Mouse (Mus musculus) kidney, postnatal 0 days (tissue): ENCODE measurements at regions not wholly inside any gene's neighbourhood (a gene's known extent, or its start where the extent isn't known, plus 50 kb on each side); places are given as distances from the start of the nearest gene placed in this dataset.
A peak's percentile ranks its signal among the peaks of the same experiment; 100 is the strongest.
"Not testable (repeated sequence)": the region's sequence is repeated elsewhere in the genome, so short reads cannot be mapped to it uniquely, and the experiment has no call there.

Experiments used
- ATAC-seq: fragments of 200-750 bp; cut with Nextera tagmentation; replicated peaks from 2 replicates; pipeline ENCODE4 v1.8.0; 2017; ENCODE audit warnings: low read depth, moderate number of reproducible peaks, moderate TSS enrichment, moderate library complexity; ENCODE audit not compliant: low FRiP score
- DNase-seq: peaks from one replicate; pipeline ENCODE4 v3.0.0-alpha.2; 2016; ENCODE audit warnings: low spot score
- H3K27ac ChIP-seq: fragments of 300-500 bp; sonication (generic); 2 replicates; pipeline ENCODE4 v1.5.1; 2014; ENCODE audit warnings: mild to moderate bottlenecking
- H3K27me3 ChIP-seq: fragments of 300-500 bp; sonication (generic); 2 replicates; pipeline ENCODE4 v1.6.1; 2014; ENCODE audit warnings: low read length, mixed read lengths; ENCODE audit not compliant: insufficient read depth
- H3K36me3 ChIP-seq: fragments of 300-500 bp; sonication (generic); 2 replicates; pipeline ENCODE4 v1.6.1; 2014; ENCODE audit warnings: low read length, mixed read lengths; ENCODE audit not compliant: insufficient read depth
- H3K4me1 ChIP-seq: fragments of 300-500 bp; sonication (generic); replicated peaks from 2 replicates; pipeline ENCODE4 v1.6.1; 2014; ENCODE audit warnings: antibody characterized with exemption, low read length, mixed read lengths; ENCODE audit not compliant: insufficient read depth
- H3K4me2 ChIP-seq: fragments of 300-500 bp; sonication (generic); 2 replicates; pipeline ENCODE4 v1.6.1; 2014; ENCODE audit warnings: mild to moderate bottlenecking, low read length, moderate library complexity, mixed read lengths
- H3K4me3 ChIP-seq: fragments of 300-500 bp; sonication (generic); replicated peaks from 2 replicates; pipeline ENCODE4 v1.5.1; 2014; ENCODE audit warnings: low read depth, low read length
- H3K9ac ChIP-seq: fragments of 300-500 bp; sonication (generic); 2 replicates; pipeline ENCODE4 v1.6.1; 2014; ENCODE audit warnings: low read depth, low read length
- H3K9me3 ChIP-seq: fragments of 300-500 bp; sonication (generic); replicated peaks from 2 replicates; pipeline ENCODE4 v1.6.1; 2016; ENCODE audit warnings: low read length, inconsistent platforms, mixed read lengths
- CTCF ChIP-seq: IDR thresholded peaks from 2 replicates; pipeline ENCODE4 v1.5.1; 2016; ENCODE audit warnings: antibody characterized with exemption, low read depth, mild to moderate bottlenecking, moderate library complexity
- WGBS: fragments of 180-500 bp; shearing (Covaris S2); extraction: QIAGEN DNeasy Blood & Tissue Kit; methylation state at CpG from one replicate; pipeline ENCODE4 v1.1.7; 2014; 5-methylcytosine and 5-hydroxymethylcytosine counted together

GRCm38 (mm10) chr13:19236340-19236739, 159.3 kb downstream of the Stard3nl start:
- peak; percentile 61 for TF ChIP-seq CTCF
- H3K9me3 ChIP-seq: no peaks in the 10 kb centered on the region
- no peak overlapping the region for H3K27ac ChIP-seq
- no peaks in the 10 kb centered on the region for H3K4me1 ChIP-seq
- H3K36me3 ChIP-seq: no peaks in the 10 kb centered on the region
- no peak for ATAC-seq
- peak; percentile 32 for DNase-seq
- H3K9ac ChIP-seq: no peak overlapping the region
- H3K4me2 ChIP-seq: no peak overlapping the region
- no peak overlapping the region for H3K4me3 ChIP-seq
- no peaks in the 10 kb centered on the region for H3K27me3 ChIP-seq

GRCm38 (mm10) chr13:19234700-19235374, 160.8 kb downstream of the Stard3nl start:
- WGBS: 66% methylated on average over 5 of the region's 5 CpGs
- ATAC-seq (no peak), DNase-seq (no peak)
- Histone ChIP-seq H3K4me2 (no peak overlapping the region), H3K4me3 (no peak overlapping the region), H3K4me1 (no peaks in the 10 kb centered on the region), H3K9ac (no peak overlapping the region), H3K36me3 (no peaks in the 10 kb centered on the region), H3K27me3 (no peaks in the 10 kb centered on the region), H3K9me3 (no peaks in the 10 kb centered on the region), H3K27ac (no peak overlapping the region)
- TF ChIP-seq CTCF: no peak

GRCm38 (mm10) chr13:19220004-19220403, 175.6 kb downstream of the Stard3nl start:
- H3K9ac ChIP-seq, H3K27ac ChIP-seq, H3K9me3 ChIP-seq, H3K36me3 ChIP-seq, DNase-seq, H3K4me1 ChIP-seq, ATAC-seq, H3K27me3 ChIP-seq, H3K4me3 ChIP-seq, H3K4me2 ChIP-seq: not testable (repeated sequence)
- 70% methylated on average over 1 of the region's 1 CpGs for WGBS

- DNase-seq, H3K9ac ChIP-seq, H3K9me3 ChIP-seq, ATAC-seq, H3K27me3 ChIP-seq, H3K36me3 ChIP-seq, H3K27ac ChIP-seq, H3K4me3 ChIP-seq, H3K4me2 ChIP-seq, H3K4me1 ChIP-seq: not testable (repeated sequence)
- 81% methylated on average over 3 of the region's 3 CpGs for WGBS
Observed at GRCm38 (mm10) chr13:19219383-19219991, 176.1 kb downstream of the Stard3nl start.

- ATAC-seq (no peak), DNase-seq (no peak)
- H3K9me3 ChIP-seq: no peaks in the 10 kb centered on the region
- H3K4me2 ChIP-seq: no peak overlapping the region
- H3K4me3 ChIP-seq: no peak overlapping the region
- H3K9ac ChIP-seq: no peak overlapping the region
- no peaks in the 10 kb centered on the region for H3K36me3 ChIP-seq
- no peak for TF ChIP-seq CTCF
- no peak overlapping the region for H3K27ac ChIP-seq
- H3K27me3 ChIP-seq: no peaks in the 10 kb centered on the region
- H3K4me1 ChIP-seq: no peaks in the 10 kb centered on the region
- WGBS: 94% methylated on average over 1 of the region's 1 CpGs
Observed at GRCm38 (mm10) chr13:19204669-19205068, 190.9 kb downstream of the Stard3nl start.

GRCm38 (mm10) chr13:19202320-19202719, 193.3 kb downstream of the Stard3nl start:
- H3K4me3 ChIP-seq, H3K27ac ChIP-seq, H3K9me3 ChIP-seq, H3K4me2 ChIP-seq, H3K4me1 ChIP-seq, ATAC-seq, H3K36me3 ChIP-seq, H3K27me3 ChIP-seq, H3K9ac ChIP-seq, DNase-seq: not testable (repeated sequence)
- 85% methylated on average over 7 of the region's 7 CpGs for whole genome bisulfite sequencing
